Mouse (Mus musculus): Measurements from ENCODE around the gene Meiob.

GRCm38 (mm10) chr17:24848600-24849031 is 44.5 kb downstream of the Meiob start:
- no peak for TF ChIP-seq CTCF (IDR thresholded peaks at IDR 0.05; ENCODE audit: borderline replicate concordance, extremely low read depth, insufficient read depth, insufficient read length)
- TF ChIP-seq POLR2A (IDR thresholded peaks at IDR 0.05; ENCODE audit: borderline replicate concordance, extremely low read depth, insufficient read depth, insufficient read length, poor library complexity, severe bottlenecking) = no peak

Data from brain, embryonic 14.5 days (tissue).